Mouse (Mus musculus) hindbrain, postnatal 0 days (tissue): ENCODE measurements around the gene Spaar. TPM values are rescaled to one million over a fixed set of nuclear protein-coding genes. Genes with fewer than 3 reads are reported as not detected.
"Not testable (repeated sequence)": the region's sequence is repeated elsewhere in the genome, so short reads cannot be mapped to it uniquely, and the experiment has no call there.

Experiments
- ATAC-seq: fragments of 200-750 bp; cut with Nextera tagmentation; 2 replicates; pipeline ENCODE4 v1.8.0; 2017; ENCODE audit warnings: mild to moderate bottlenecking, moderate TSS enrichment, moderate library complexity
- DNase-seq: peaks from one replicate; pipeline ENCODE4 v3.0.0-alpha.2; 2015; ENCODE audit warnings: low spot score
- H3K27ac ChIP-seq: fragments of 300-500 bp; sonication (generic); 2 replicates; pipeline ENCODE4 v1.5.1; 2014; ENCODE audit warnings: mild to moderate bottlenecking
- H3K27me3 ChIP-seq: fragments of 300-500 bp; sonication (generic); 2 replicates; pipeline ENCODE4 v1.6.1; 2014; ENCODE audit warnings: low read length, mixed read lengths; ENCODE audit not compliant: insufficient read depth
- H3K36me3 ChIP-seq: fragments of 300-500 bp; sonication (generic); 2 replicates; pipeline ENCODE4 v1.6.1; 2014; ENCODE audit warnings: low read length, mixed read lengths; ENCODE audit not compliant: insufficient read depth
- H3K4me1 ChIP-seq: fragments of 300-500 bp; sonication (generic); 2 replicates; pipeline ENCODE4 v1.6.1; 2014; ENCODE audit warnings: antibody characterized with exemption, low read length, mixed read lengths; ENCODE audit not compliant: insufficient read depth
- H3K4me2 ChIP-seq: fragments of 300-500 bp; sonication (generic); 2 replicates; pipeline ENCODE4 v1.6.1; 2014; ENCODE audit warnings: low read depth, mild to moderate bottlenecking, low read length, moderate library complexity, mixed read lengths
- H3K4me3 ChIP-seq: fragments of 300-500 bp; sonication (generic); 2 replicates; pipeline ENCODE4 v1.5.1; 2014; ENCODE audit warnings: low read length
- H3K9ac ChIP-seq: fragments of 300-500 bp; sonication (generic); replicated peaks from 2 replicates; pipeline ENCODE4 v1.6.1; 2014; ENCODE audit warnings: mild to moderate bottlenecking, low read length, moderate library complexity, mixed read lengths
- H3K9me3 ChIP-seq: fragments of 300-500 bp; sonication (generic); 2 replicates; pipeline ENCODE4 v1.6.1; 2016; ENCODE audit warnings: low read length, mixed read lengths
- CTCF ChIP-seq: IDR thresholded peaks from 2 replicates; pipeline ENCODE4 v1.5.1; 2016; ENCODE audit warnings: antibody characterized with exemption, control low read depth, low read depth
- WGBS: fragments of 180-500 bp; shearing (Covaris S2); extraction: QIAGEN DNeasy Blood & Tissue Kit; methylation state at CpG from one replicate; pipeline ENCODE4 v1.1.7; 2014; 5-methylcytosine and 5-hydroxymethylcytosine counted together
- polyA plus RNA-seq: library from polyadenylated mRNA; unstranded; fragments of >200 nt; fragmentation: Nextera tagmentation; extraction: Ambion mirVana; gene quantifications from 2 replicates; pipeline ENCODE4 v1.2.1, GENCODE M21; 2015
- total RNA-seq: library from RNA; depleted of rRNA; stranded (reverse); fragments of >200 nt; gene quantifications from 2 replicates; pipeline ENCODE4 v1.2.3, GENCODE M21; 2014; rRNA removed

Gene Spaar
- total and polyA plus RNA-seq, 2 experiments from 2014 or later, result 0.08 to 0.10 TPM

DNA sequence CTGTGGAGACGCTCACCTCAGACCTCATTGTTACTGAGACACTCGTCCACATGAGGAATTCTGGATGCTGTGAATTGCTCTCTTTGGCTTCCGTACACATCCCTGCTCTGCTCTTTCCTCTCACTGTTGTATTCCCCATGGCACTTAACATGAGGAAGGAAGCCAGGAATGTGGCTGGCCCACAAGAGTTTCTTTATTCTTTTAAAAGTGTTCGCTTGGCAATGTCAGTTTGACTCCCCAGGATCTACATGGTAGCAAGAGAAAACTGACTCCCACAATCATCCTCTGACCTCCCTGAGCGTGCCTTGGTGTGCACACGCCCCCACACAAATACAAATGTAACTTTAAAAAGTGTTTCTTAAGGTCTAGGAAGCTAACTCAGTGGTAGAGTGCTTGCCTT, 41.8 kb downstream of the Spaar start:
- H3K4me2 ChIP-seq, result no peak overlapping the region
- H3K27me3 ChIP-seq, result no peaks in the 10 kb centered on the region
- DNase-seq (peak; percentile 20), ATAC-seq (no peak)
- WGBS, result 46% methylated on average over 6 of the region's 6 CpGs
- H3K9ac ChIP-seq, result no peak overlapping the region
- no peaks in the 10 kb centered on the region for H3K36me3 ChIP-seq
- H3K9me3 ChIP-seq, result no peaks in the 10 kb centered on the region
- H3K4me3 ChIP-seq, result no peak overlapping the region
- TF ChIP-seq CTCF, result no peak
- H3K27ac ChIP-seq, result no peak overlapping the region
- H3K4me1 ChIP-seq, result no peaks in the 10 kb centered on the region

DNA sequence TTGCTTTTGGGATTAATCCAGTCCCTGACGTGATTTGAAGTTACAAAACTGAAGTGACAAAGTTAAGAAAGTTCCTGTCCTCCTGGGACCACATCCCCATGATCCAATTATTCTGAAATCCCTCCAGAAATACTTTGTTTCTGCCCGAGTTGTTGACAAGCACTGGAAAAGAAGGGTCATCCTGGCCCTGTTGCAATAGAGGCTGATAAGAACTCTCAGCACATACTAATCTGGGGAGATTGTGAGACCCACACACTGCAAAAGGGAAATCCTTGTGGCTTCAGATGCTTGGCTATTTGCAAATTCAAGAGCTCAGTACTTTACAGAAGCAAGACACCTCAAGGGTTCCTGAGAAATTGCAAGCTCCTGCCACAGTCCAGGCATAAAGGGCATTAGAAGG, 42.5 kb downstream of the Spaar start:
- H3K36me3 ChIP-seq, result no peaks in the 10 kb centered on the region
- no peak overlapping the region for H3K9ac ChIP-seq
- H3K4me2 ChIP-seq, result no peak overlapping the region
- no peaks in the 10 kb centered on the region for H3K9me3 ChIP-seq
- DNase-seq (no peak), ATAC-seq (no peak)
- 41% methylated on average over 2 of the region's 2 CpGs for WGBS
- no peaks in the 10 kb centered on the region for H3K27me3 ChIP-seq
- no peaks in the 10 kb centered on the region for H3K4me1 ChIP-seq
- no peak overlapping the region for H3K4me3 ChIP-seq
- no peak overlapping the region for H3K27ac ChIP-seq
- TF ChIP-seq CTCF, result no peak

DNA sequence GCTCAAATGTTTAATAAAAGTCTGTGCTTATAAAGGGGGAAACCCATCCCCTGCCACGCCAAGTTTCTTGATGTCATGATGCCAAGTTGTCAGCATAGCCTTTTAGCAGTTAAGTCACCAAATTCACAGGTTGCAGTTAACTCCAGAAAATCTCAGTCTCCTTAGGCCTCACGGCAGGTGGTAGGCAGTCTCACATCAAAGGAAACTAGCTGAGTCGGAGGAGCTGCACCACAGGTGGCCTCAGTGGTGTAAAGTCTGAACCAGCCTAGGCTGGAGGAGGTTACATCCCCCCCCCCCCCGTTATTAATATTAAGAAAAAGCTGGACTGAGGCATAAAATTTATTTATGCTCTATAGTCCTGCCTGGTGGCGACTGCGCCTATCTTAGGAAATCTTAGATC, 65.5 kb downstream of the Spaar start:
- ATAC-seq, result no peak
- 79% methylated on average over 6 of the region's 6 CpGs for WGBS

DNA sequence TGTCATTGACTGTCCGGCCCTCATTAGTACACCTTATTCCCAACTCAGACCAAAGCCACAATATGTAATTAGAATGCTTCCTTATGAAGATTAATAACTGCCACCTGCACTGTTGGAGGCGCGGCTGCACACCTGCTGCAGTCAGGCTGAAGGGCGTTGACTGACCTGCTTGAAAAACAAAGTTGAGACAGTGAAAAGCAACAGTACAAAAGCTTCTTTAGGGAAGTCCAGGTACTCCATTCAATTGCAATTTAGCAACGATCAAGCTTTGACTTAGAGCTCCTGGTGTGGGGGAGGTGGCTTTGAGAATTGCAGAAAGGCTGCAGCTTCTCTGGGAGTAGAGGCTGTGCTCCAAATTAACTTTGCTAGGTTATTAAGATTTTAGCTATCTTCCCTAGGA, 66.0 kb downstream of the Spaar start:
- H3K4me3 ChIP-seq, H3K36me3 ChIP-seq, ATAC-seq, H3K9ac ChIP-seq, H3K4me1 ChIP-seq, H3K27ac ChIP-seq, H3K9me3 ChIP-seq, H3K27me3 ChIP-seq, H3K4me2 ChIP-seq, DNase-seq: not testable (repeated sequence)
- WGBS, result 85% methylated on average over 5 of the region's 5 CpGs

More for the DNA sequence above, 65.5 kb downstream of the Spaar start:
- H3K4me3 ChIP-seq, result no peak overlapping the region
- no peak for DNase-seq
- no peaks in the 10 kb centered on the region for H3K4me1 ChIP-seq
- no peaks in the 10 kb centered on the region for H3K9me3 ChIP-seq
- no peaks in the 10 kb centered on the region for H3K27me3 ChIP-seq
- TF ChIP-seq CTCF, result no peak
- H3K27ac ChIP-seq, result no peak overlapping the region
- H3K36me3 ChIP-seq, result no peaks in the 10 kb centered on the region
- H3K9ac ChIP-seq, result no peak overlapping the region
- no peak overlapping the region for H3K4me2 ChIP-seq

DNA sequence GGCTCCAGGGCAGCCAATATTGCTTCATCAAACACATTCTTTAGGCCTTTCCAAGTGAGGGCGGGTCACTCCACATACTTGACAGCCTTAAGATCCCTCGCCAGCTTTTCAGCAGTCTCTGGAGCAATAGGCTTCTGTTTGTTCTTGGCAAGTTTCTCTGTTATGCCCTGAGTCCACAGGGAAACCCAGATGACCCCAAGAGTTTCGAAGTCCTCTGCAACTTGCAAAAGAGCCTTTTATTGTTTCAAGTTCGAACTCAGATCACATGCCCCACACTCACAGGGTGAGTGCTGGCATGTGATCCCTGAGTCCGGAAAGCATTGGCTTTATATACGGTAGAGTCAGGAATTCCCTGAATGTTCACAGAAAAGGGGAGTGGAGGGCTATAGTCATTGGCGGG, 69.1 kb downstream of the Spaar start:
- Histone ChIP-seq H3K9me3 (no peaks in the 10 kb centered on the region), H3K27ac (no peak overlapping the region), H3K9ac (no peak overlapping the region), H3K4me1 (no peaks in the 10 kb centered on the region), H3K27me3 (no peaks in the 10 kb centered on the region), H3K4me2 (no peak overlapping the region), H3K36me3 (no peaks in the 10 kb centered on the region), H3K4me3 (no peak overlapping the region)
- ATAC-seq (no peak), DNase-seq (no peak)
- WGBS, result 78% methylated on average over 7 of the region's 7 CpGs
- TF ChIP-seq CTCF, result no peak

Other genes with a start within 250 kb of the Spaar start
- gene Sit1, start 246.3 kb upstream of the Spaar start, total RNA-seq, result 0.90 TPM in 1 of 2 replicates, not detected in the other
- not detected in 2 replicates for gene Sit1, start 246.3 kb upstream of the Spaar start, polyA plus RNA-seq
- 36.6 and 89.9 TPM in 2 replicates for gene Ccdc107, start 237.1 kb upstream of the Spaar start, total RNA-seq
- gene Ccdc107, start 237.1 kb upstream of the Spaar start, polyA plus RNA-seq, result 104 and 108 TPM in 2 replicates
- 6.9 and 20.6 TPM in 2 replicates for gene Arhgef39, start 230.3 kb upstream of the Spaar start, total RNA-seq
- 4.5 and 8.0 TPM in 2 replicates for gene Arhgef39, start 230.3 kb upstream of the Spaar start, polyA plus RNA-seq
- 0.26 TPM in 1 of 2 replicates, not detected in the other for gene Car9, start 223.1 kb upstream of the Spaar start, total RNA-seq
- 0.50 and 1.1 TPM in 2 replicates for gene Car9, start 223.1 kb upstream of the Spaar start, polyA plus RNA-seq
- gene Tpm2, start 206.3 kb upstream of the Spaar start, total RNA-seq, result 2.4 and 5.9 TPM in 2 replicates
- gene Tpm2, start 206.3 kb upstream of the Spaar start, polyA plus RNA-seq, result 7.7 and 9.4 TPM in 2 replicates
- 40.1 and 75.9 TPM in 2 replicates for gene Creb3, start 167.7 kb upstream of the Spaar start, total RNA-seq
- 77.9 and 82.8 TPM in 2 replicates for gene Creb3, start 167.7 kb upstream of the Spaar start, polyA plus RNA-seq
- 43.0 and 51.0 TPM in 2 replicates for gene Tln1, start 167.3 kb upstream of the Spaar start, total RNA-seq
- gene Tln1, start 167.3 kb upstream of the Spaar start, polyA plus RNA-seq, result 69.9 and 70.3 TPM in 2 replicates
- 18.9 and 31.2 TPM in 2 replicates for gene Rgp1, start 151.3 kb upstream of the Spaar start, total RNA-seq
- gene Rgp1, start 151.3 kb upstream of the Spaar start, polyA plus RNA-seq, result 11.5 and 13.5 TPM in 2 replicates
- gene Gba2, start 151.2 kb upstream of the Spaar start, total RNA-seq, result 34.0 and 36.3 TPM in 2 replicates
- gene Gba2, start 151.2 kb upstream of the Spaar start, polyA plus RNA-seq, result 45.4 and 47.6 TPM in 2 replicates
- gene Msmp, start 145.5 kb upstream of the Spaar start, total RNA-seq, result not detected in 2 replicates
- 1.2 and 1.9 TPM in 2 replicates for gene Msmp, start 145.5 kb upstream of the Spaar start, polyA plus RNA-seq
- 25.0 and 41.3 TPM in 2 replicates for gene Npr2, start 98.1 kb upstream of the Spaar start, total RNA-seq
- gene Npr2, start 98.1 kb upstream of the Spaar start, polyA plus RNA-seq, result 8.8 and 8.9 TPM in 2 replicates
- gene Spag8, start 76.4 kb upstream of the Spaar start, total RNA-seq, result 6.8 and 17.0 TPM in 2 replicates
- 7.8 and 8.2 TPM in 2 replicates for gene Spag8, start 76.4 kb upstream of the Spaar start, polyA plus RNA-seq
- 86.8 and 131 TPM in 2 replicates for gene Hint2, start 73.6 kb upstream of the Spaar start, total RNA-seq
- gene Hint2, start 73.6 kb upstream of the Spaar start, polyA plus RNA-seq, result 98.7 and 107 TPM in 2 replicates
- gene Tmem8b, start 61.1 kb upstream of the Spaar start, total RNA-seq, result 25.3 and 31.6 TPM in 2 replicates
- gene Tmem8b, start 61.1 kb upstream of the Spaar start, polyA plus RNA-seq, result 10.3 and 11.4 TPM in 2 replicates
- not detected in 2 replicates for gene Fam221b, start 60.9 kb upstream of the Spaar start, total RNA-seq
- gene Fam221b, start 60.9 kb upstream of the Spaar start, polyA plus RNA-seq, result 1.4 and 1.6 TPM in 2 replicates
- 0.36 TPM in 1 of 2 replicates, not detected in the other for gene Olfr70, start 29.2 kb upstream of the Spaar start, total RNA-seq
- not detected in 2 replicates for gene Olfr70, start 29.2 kb upstream of the Spaar start, polyA plus RNA-seq
- not detected in 2 replicates for gene Olfr71, start 19.8 kb upstream of the Spaar start, total RNA-seq
- not detected in 2 replicates for gene Olfr71, start 19.8 kb upstream of the Spaar start, polyA plus RNA-seq
- gene Hrct1, start 2.8 kb upstream of the Spaar start, total RNA-seq, result 0.73 and 1.8 TPM in 2 replicates
- 0.70 and 0.92 TPM in 2 replicates for gene Hrct1, start 2.8 kb upstream of the Spaar start, polyA plus RNA-seq
- gene Olfr159, start 41.0 kb downstream of the Spaar start, total RNA-seq, result not detected in 2 replicates
- gene Olfr159, start 41.0 kb downstream of the Spaar start, polyA plus RNA-seq, result not detected in 2 replicates
- not detected in 2 replicates for gene Olfr156, start 93.9 kb downstream of the Spaar start, total RNA-seq
- gene Olfr156, start 93.9 kb downstream of the Spaar start, polyA plus RNA-seq, result not detected in 2 replicates
- not detected in 2 replicates for gene Olfr157, start 110.2 kb downstream of the Spaar start, total RNA-seq
- gene Olfr157, start 110.2 kb downstream of the Spaar start, polyA plus RNA-seq, result not detected in 2 replicates
- not detected in 2 replicates for gene Olfr155, start 121.5 kb downstream of the Spaar start, total RNA-seq
- gene Olfr155, start 121.5 kb downstream of the Spaar start, polyA plus RNA-seq, result not detected in 2 replicates
- 4.0 and 6.1 TPM in 2 replicates for gene Reck, start 145.5 kb downstream of the Spaar start, total RNA-seq
- 3.4 and 4.0 TPM in 2 replicates for gene Reck, start 145.5 kb downstream of the Spaar start, polyA plus RNA-seq
- 24.9 and 27.8 TPM in 2 replicates for gene Glipr2, start 227.4 kb downstream of the Spaar start, total RNA-seq
- 21.0 and 23.4 TPM in 2 replicates for gene Glipr2, start 227.4 kb downstream of the Spaar start, polyA plus RNA-seq